Comparison of ENCODE assay signal across 8 mouse cellular contexts in genomic region chr2:4881350-4882248, GRCm38 (mm10). TPM values are rescaled to one million over a fixed set of nuclear protein-coding genes. Genes with fewer than 3 reads are reported as not detected.
DNase-seq lines count a peak whose midpoint lies in the region; ATAC-seq and TF ChIP-seq lines count a peak whose summit lies in the region.

TSS of gene Sephs1 (plus strand) at chr2:4881564.

- peak within 1 kb of the TSS; percentile 99 for H3K9ac ChIP-seq in hindbrain, embryonic 11.5 days (ENCODE audit: low read depth, low read length)
- H3K9ac ChIP-seq in lung, postnatal 0 days (replicated peaks; ENCODE audit: low read depth) = peak within 1 kb of the TSS; percentile 96

- peaks cover 4% of the 10 kb centered on the region; the same call in 1 of the 2 replicates for H3K4me1 ChIP-seq in hindbrain, embryonic 11.5 days (replicated peaks; ENCODE audit: control insufficient read depth, insufficient read depth, low read length)
- peaks cover 15% of the 10 kb centered on the region; the same call in 1 of the 2 replicates for H3K4me1 ChIP-seq in lung, postnatal 0 days (ENCODE audit: insufficient read depth, low read depth, low read length)

- DNase-seq in NIH3T3 (ENCODE audit: low read depth) = peak; percentile 86
- DNase-seq in cerebellum, adult 9-11 months = peak; percentile 90
- peak; percentile 70 to 82 for DNase-seq in frontal cortex, postnatal 10 days (ENCODE audit: low spot score in 2 of 2)
- peak; percentile 92 for DNase-seq in hindbrain, embryonic 11.5 days (ENCODE audit: low spot score)
- DNase-seq in layer of hippocampus, postnatal 10 days (ENCODE audit: low spot score in 2 of 2) = peak; percentile 84 to 90
- DNase-seq in lung, postnatal 0 days (ENCODE audit: low spot score) = peak; percentile 92
- peak; percentile 77 for DNase-seq in ovary, postnatal 10 days (ENCODE audit: low spot score)
- peak; percentile 81 for DNase-seq in thymus, postnatal 0 days (ENCODE audit: low spot score)

- WGBS in hindbrain, embryonic 11.5 days = 0% methylated on average over 44 of the region's 115 CpGs
- 0% methylated on average over 26 of the region's 115 CpGs for WGBS in lung, postnatal 0 days

- H3K27ac ChIP-seq in hindbrain, embryonic 11.5 days (ENCODE audit: low read depth, low read length) = peak within 1 kb of the TSS; percentile 100
- peak within 1 kb of the TSS; percentile 98 for H3K27ac ChIP-seq in lung, postnatal 0 days (ENCODE audit: low read length)

- H3K36me3 ChIP-seq in hindbrain, embryonic 11.5 days (ENCODE audit: control insufficient read depth, insufficient read depth, low read length) = no peaks in the 10 kb centered on the region
- no peaks in the 10 kb centered on the region for H3K36me3 ChIP-seq in lung, postnatal 0 days (ENCODE audit: insufficient read depth, low read length)

- H3K4me3 ChIP-seq in hindbrain, embryonic 11.5 days (ENCODE audit: low read depth, low read length) = peak within 1 kb of the TSS; percentile 88
- peak within 1 kb of the TSS; percentile 91 for H3K4me3 ChIP-seq in lung, postnatal 0 days (ENCODE audit: low read depth, low read length)

- peak; percentile 80 for ATAC-seq in hindbrain, embryonic 11.5 days (ENCODE audit: low FRiP score)
- peak; percentile 88 for ATAC-seq in lung, postnatal 0 days

- no peaks in the 10 kb centered on the region for H3K9me3 ChIP-seq in hindbrain, embryonic 11.5 days (ENCODE audit: control insufficient read depth, low read length)
- H3K9me3 ChIP-seq in lung, postnatal 0 days (ENCODE audit: low read length) = no peaks in the 10 kb centered on the region

- peak within 1 kb of the TSS; percentile 78 for H3K4me2 ChIP-seq in hindbrain, embryonic 11.5 days (replicated peaks; ENCODE audit: low read depth, low read length)
- H3K4me2 ChIP-seq in lung, postnatal 0 days (replicated peaks; ENCODE audit: low read depth, low read length) = peak within 1 kb of the TSS; percentile 78

- H3K27me3 ChIP-seq in hindbrain, embryonic 11.5 days (ENCODE audit: control insufficient read depth, insufficient read depth, low read length) = no peaks in the 10 kb centered on the region
- no peaks in the 10 kb centered on the region for H3K27me3 ChIP-seq in lung, postnatal 0 days (replicated peaks; ENCODE audit: insufficient read depth, low read length)

- peak; percentile 2; the same call in 1 of the 2 replicates for TF ChIP-seq CTCF in lung, postnatal 0 days (IDR thresholded peaks at IDR 0.05)

- no peak for TF ChIP-seq EP300 in lung, postnatal 0 days (IDR thresholded peaks at IDR 0.05)

RNA-seq across cellular contexts. Expression of gene Sephs1, which starts in this region (rescaled TPM):
- 113 and 129 TPM in 2 replicates for polyA plus RNA-seq in hindbrain, embryonic 11.5 days (2014; fragmentation: Nextera tagmentation; extraction: Ambion mirVana)
- 10 to 100 TPM; 46.1 to 48.5 TPM for total RNA-seq in layer of hippocampus, postnatal 10 days (2021)
- 34.3 and 34.6 TPM in 2 replicates for polyA plus RNA-seq in lung, postnatal 0 days (2015; fragmentation: Nextera tagmentation; extraction: Ambion mirVana)
- 56.7 and 57.1 TPM in 2 replicates for polyA plus RNA-seq in thymus, postnatal 0 days (2015; fragmentation: Nextera tagmentation; extraction: Ambion mirVana)

Comparison
In these comparisons a context has a peak if more than half of its experiments do, and no peak if none do; other contexts are left out.
1. Peak in every context shown above with its lines: DNase-seq, ATAC-seq, H3K4me3 ChIP-seq and H3K27ac ChIP-seq.